10 mouse cellular contexts compared by ENCODE assay signal in the genomic region with DNA sequence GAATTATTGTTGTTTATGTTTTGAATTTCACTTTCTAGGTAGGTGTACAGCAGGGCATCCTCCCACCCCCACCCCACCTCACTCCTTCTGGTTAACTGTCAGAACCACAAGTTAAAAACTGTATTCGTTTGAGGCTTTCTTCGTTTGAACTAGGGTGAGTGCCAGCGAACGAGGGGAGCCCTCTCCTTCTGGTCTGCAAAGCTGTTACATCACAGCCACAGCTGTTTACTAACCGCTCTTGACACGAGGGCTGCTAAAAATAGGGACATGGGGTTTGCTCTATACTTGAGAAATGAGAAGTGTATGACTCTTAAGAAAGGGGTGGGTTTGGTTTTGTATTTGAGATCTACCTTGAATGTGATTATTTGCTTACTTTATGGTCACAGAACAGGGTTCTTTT. TPM values are rescaled to one million over a fixed set of nuclear protein-coding genes. Genes with fewer than 3 reads are reported as not detected.
DNase-seq lines count a peak whose midpoint lies in the region; ATAC-seq and TF ChIP-seq lines count a peak whose summit lies in the region.
"Had no signal": no experiment of that assay in that cellular context is flagged by ENCODE, and none has a peak within 500 bp of the region (broad histone marks: within the 10 kb centered on the region; RNA-seq: fewer than 3 reads in every experiment).

No protein-coding gene starts in this region.

- no peaks in the 10 kb centered on the region for H3K27me3 ChIP-seq in heart, postnatal 0 days (ENCODE audit: control insufficient read depth, insufficient read depth, low read length)
- H3K27me3 ChIP-seq: midbrain, embryonic 12.5 days had no signal

- H3K4me1 ChIP-seq in heart, postnatal 0 days (ENCODE audit: control insufficient read depth, insufficient read depth) = peaks cover 13% of the 10 kb centered on the region

- no peak overlapping the region for H3K4me3 ChIP-seq in heart, postnatal 0 days (ENCODE audit: low read depth, low read length)
- H3K4me3 ChIP-seq: midbrain, embryonic 12.5 days had no signal

- peak overlapping the region; percentile 29; the same call in 1 of the 2 replicates for H3K4me2 ChIP-seq in heart, postnatal 0 days (ENCODE audit: low read depth, low read length)
- H3K4me2 ChIP-seq: midbrain, embryonic 12.5 days had no signal

- 21% methylated on average over 6 of the region's 6 CpGs for WGBS in heart, postnatal 0 days

- no peak for TF ChIP-seq EP300 in heart, postnatal 0 days (IDR thresholded peaks at IDR 0.05; ENCODE audit: low read depth)

- peak; percentile 14 for DNase-seq in layer of hippocampus, adult 9-11 months
- DNase-seq in layer of hippocampus, adult 9-10 months (ENCODE audit: low spot score) = no peak
- peak; percentile 62 for DNase-seq in heart, postnatal 0 days (ENCODE audit: low spot score)
- DNase-seq in lung, postnatal 36 days = peak; percentile 93
- DNase-seq in embryo, embryonic 10.5 days (ENCODE audit: low spot score) = no peak
- DNase-seq in frontal cortex, postnatal 36 days (ENCODE audit: low spot score in 2 of 2) = no peak
- DNase-seq in testis, postnatal 14 days (ENCODE audit: low spot score) = no peak

- H3K27ac ChIP-seq in heart, postnatal 0 days (ENCODE audit: low read depth) = peak overlapping the region; percentile 26; the same call in 1 of the 2 replicates
- H3K27ac ChIP-seq: midbrain, embryonic 12.5 days had no signal

- no peak for ATAC-seq in heart, postnatal 0 days (ENCODE audit: insufficient read depth, low read depth)
- ATAC-seq in inflammation-experienced regulatory T-cells, adult 6 months = no peak

- H3K9me3 ChIP-seq in heart, postnatal 0 days (replicated peaks; ENCODE audit: control insufficient read depth, low read length) = no peaks in the 10 kb centered on the region
- H3K9me3 ChIP-seq: midbrain, embryonic 12.5 days had no signal

- no peak overlapping the region; the same call in 1 of the 2 replicates for H3K9ac ChIP-seq in heart, postnatal 0 days (replicated peaks; ENCODE audit: low read depth, low read length)
- H3K9ac ChIP-seq: midbrain, embryonic 12.5 days had no signal

- no peak for TF ChIP-seq CTCF in heart, postnatal 0 days (IDR thresholded peaks at IDR 0.05; ENCODE audit: low read depth)

- 0 out of 2 replicates have a peak, but pooled peaks cover 4% of the 10 kb centered on the region for H3K36me3 ChIP-seq in heart, postnatal 0 days (replicated peaks; ENCODE audit: control insufficient read depth, insufficient read depth, low read length)
- H3K36me3 ChIP-seq: midbrain, embryonic 12.5 days had no signal

RNA-seq across cellular contexts. Expression of gene Pcyt1a, which starts 3.3 kb away (rescaled TPM):
- total RNA-seq in heart, postnatal 0 days (2014; rRNA removed; ENCODE audit: low replicate concordance) = 50.3 and 54.2 TPM in 2 replicates
- polyA plus RNA-seq in heart, postnatal 0 days (2015; fragmentation: Nextera tagmentation; extraction: Ambion mirVana) = 45.3 and 45.4 TPM in 2 replicates
- 1 to 10 TPM; 6.0 to 9.3 (median 6.5) TPM for polyA plus RNA-seq in inflammation-experienced regulatory T-cells, adult 6 months (2017; shearing (Covaris generic))

RNA-seq across cellular contexts. Expression of gene Tctex1d2, which starts 14.6 kb away (rescaled TPM):
- total RNA-seq in heart, postnatal 0 days (2014; rRNA removed; ENCODE audit: low replicate concordance) = 11.1 and 18.1 TPM in 2 replicates
- polyA plus RNA-seq in heart, postnatal 0 days (2015; fragmentation: Nextera tagmentation; extraction: Ambion mirVana) = 26.8 and 30.3 TPM in 2 replicates
- 10 to 100 TPM in 1 of 3 experiments, 1 to 10 TPM in 2; 2.4 to 10.6 (median 4.3) TPM for polyA plus RNA-seq in inflammation-experienced regulatory T-cells, adult 6 months (2017; shearing (Covaris generic))

RNA-seq across cellular contexts. Expression of gene Tm4sf19, which starts 33.8 kb away (rescaled TPM):
- total RNA-seq in heart, postnatal 0 days (2014; rRNA removed; ENCODE audit: low replicate concordance) = not detected in 2 replicates
- not detected in 2 replicates for polyA plus RNA-seq in heart, postnatal 0 days (2015; fragmentation: Nextera tagmentation; extraction: Ambion mirVana)
- polyA plus RNA-seq in inflammation-experienced regulatory T-cells, adult 6 months (2017; shearing (Covaris generic)) = not detected
- polyA plus RNA-seq: frontal cortex, adult 2 months; midbrain, embryonic 12.5 days had no signal

RNA-seq across cellular contexts. Expression of gene Slc51a, which starts 53.6 kb away (rescaled TPM):
- 1.7 and 2.6 TPM in 2 replicates for total RNA-seq in heart, postnatal 0 days (2014; rRNA removed; ENCODE audit: low replicate concordance)
- 1.9 and 3.2 TPM in 2 replicates for polyA plus RNA-seq in heart, postnatal 0 days (2015; fragmentation: Nextera tagmentation; extraction: Ambion mirVana)
- not detected for polyA plus RNA-seq in inflammation-experienced regulatory T-cells, adult 6 months (2017; shearing (Covaris generic))
- polyA plus RNA-seq: frontal cortex, adult 2 months had no signal

Comparison
In these comparisons a context has a peak if more than half of its experiments do, and no peak if none do; other contexts are left out.
1. DNase-seq: peak in layer of hippocampus, adult 9-11 months (single experiment), heart, postnatal 0 days (single experiment) and lung, postnatal 36 days (single experiment); none in layer of hippocampus, adult 9-10 months (single experiment), embryo, embryonic 10.5 days (single experiment), frontal cortex, postnatal 36 days (0 of 2) and testis, postnatal 14 days (single experiment).